Mouse (Mus musculus) intestine, postnatal 0 days (tissue): ENCODE measurements at regions not wholly inside any gene's neighbourhood (a gene's known extent, or its start where the extent isn't known, plus 50 kb on each side); places are given as distances from the start of the nearest gene placed in this dataset.

ENCODE experiments used
- ATAC-seq: fragments of 200-750 bp; cut with Nextera tagmentation; 2 replicates; pipeline ENCODE4 v1.8.0; 2017; ENCODE audit warnings: mild to moderate bottlenecking, moderate TSS enrichment, moderate library complexity
- H3K27ac ChIP-seq: fragments of 300-500 bp; sonication (generic); 2 replicates; pipeline ENCODE4 v1.5.1; 2014; ENCODE audit warnings: mild to moderate bottlenecking, low read depth, low read length, moderate library complexity
- H3K27me3 ChIP-seq: fragments of 300-500 bp; sonication (generic); replicated peaks from 2 replicates; pipeline ENCODE4 v1.6.1; 2014; ENCODE audit warnings: low read length, mixed read lengths; ENCODE audit not compliant: control insufficient read depth, insufficient read depth
- H3K36me3 ChIP-seq: fragments of 300-500 bp; sonication (generic); 2 replicates; pipeline ENCODE4 v1.6.1; 2014; ENCODE audit warnings: mild to moderate bottlenecking, moderate library complexity; ENCODE audit not compliant: control insufficient read depth, insufficient read depth
- H3K4me1 ChIP-seq: fragments of 300-500 bp; sonication (generic); replicated peaks from 2 replicates; pipeline ENCODE4 v1.6.1; 2014; ENCODE audit warnings: antibody characterized with exemption, low read length, mixed read lengths; ENCODE audit not compliant: control insufficient read depth, insufficient read depth
- H3K4me2 ChIP-seq: fragments of 300-500 bp; sonication (generic); replicated peaks from 2 replicates; pipeline ENCODE4 v1.6.1; 2014; ENCODE audit warnings: low read depth, mild to moderate bottlenecking, moderate library complexity
- H3K4me3 ChIP-seq: fragments of 300-500 bp; sonication (generic); 2 replicates; pipeline ENCODE4 v1.5.1; 2014; ENCODE audit warnings: low read depth, low read length
- H3K9ac ChIP-seq: fragments of 300-500 bp; sonication (generic); 2 replicates; pipeline ENCODE4 v1.6.1; 2014; ENCODE audit warnings: mild to moderate bottlenecking, low read depth, low read length
- H3K9me3 ChIP-seq: fragments of 300-500 bp; sonication (generic); 2 replicates; pipeline ENCODE4 v1.6.1; 2016; ENCODE audit warnings: mixed run types; ENCODE audit not compliant: control insufficient read depth
- CTCF ChIP-seq: sonication (generic); IDR thresholded peaks from 2 replicates; pipeline ENCODE4 v1.5.1; 2016; ENCODE audit warnings: low read depth, mild to moderate bottlenecking, control low read depth, antibody characterized with exemption, moderate library complexity
- WGBS: fragments of 180-500 bp; shearing (Covaris S2); extraction: QIAGEN DNeasy Blood & Tissue Kit; methylation state at CpG from one replicate; pipeline ENCODE4 v1.1.7; 2014; 5-methylcytosine and 5-hydroxymethylcytosine counted together

DNA sequence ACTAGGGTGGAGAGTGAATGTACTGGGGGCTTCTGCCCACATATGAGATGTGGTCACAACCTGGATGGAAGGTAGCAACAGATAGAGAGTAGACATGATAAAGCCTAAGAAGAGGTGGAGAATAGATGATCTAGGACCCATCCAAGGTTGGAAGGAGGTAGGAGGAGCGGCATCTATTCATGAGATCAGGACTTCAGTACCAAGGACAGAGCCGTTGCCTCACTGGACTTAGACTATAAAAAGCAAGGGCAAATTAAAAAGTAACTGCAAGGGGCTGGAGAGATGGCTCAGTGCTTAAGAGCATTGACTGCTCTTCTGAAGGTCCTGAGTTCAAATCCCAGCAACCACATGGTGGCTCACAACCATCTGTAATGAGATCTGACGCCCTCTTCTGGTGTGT lies 316.7 kb upstream of the Chd6 start:
- H3K27me3 ChIP-seq: no peaks in the 10 kb centered on the region
- H3K27ac ChIP-seq: no peak overlapping the region
- TF ChIP-seq CTCF: no peak
- H3K4me1 ChIP-seq: no peaks in the 10 kb centered on the region
- WGBS: 34% methylated on average over 3 of the region's 3 CpGs
- ATAC-seq: no peak
- H3K4me3 ChIP-seq: no peak overlapping the region
- H3K9ac ChIP-seq: no peak overlapping the region
- no peaks in the 10 kb centered on the region for H3K9me3 ChIP-seq
- no peaks in the 10 kb centered on the region for H3K36me3 ChIP-seq
- no peak overlapping the region for H3K4me2 ChIP-seq

DNA sequence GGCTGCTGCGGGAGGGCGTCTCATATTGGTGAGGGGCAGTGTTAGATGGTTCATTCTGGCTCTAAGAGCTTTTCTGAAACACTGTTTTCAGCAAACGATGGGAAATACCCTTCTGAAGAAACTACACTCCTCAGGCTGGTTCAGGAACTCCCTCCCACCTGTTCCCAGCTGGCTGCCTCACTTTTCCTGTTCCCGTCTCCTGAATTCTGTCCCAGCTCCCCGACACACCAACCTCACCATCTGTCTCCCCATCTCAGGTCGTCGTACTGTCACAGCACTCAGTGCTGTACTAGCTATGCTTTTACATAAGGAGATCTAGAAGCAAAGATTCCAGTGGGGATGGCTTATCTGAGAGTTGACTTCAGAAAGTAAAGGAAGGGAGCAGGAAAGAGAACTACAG lies 309.2 kb upstream of the Chd6 start:
- no peak overlapping the region for H3K27ac ChIP-seq
- no peak overlapping the region for H3K4me3 ChIP-seq
- no peak for TF ChIP-seq CTCF
- H3K4me2 ChIP-seq: no peak overlapping the region
- H3K9me3 ChIP-seq: no peaks in the 10 kb centered on the region
- H3K27me3 ChIP-seq: no peaks in the 10 kb centered on the region
- no peak for ATAC-seq
- no peaks in the 10 kb centered on the region for H3K4me1 ChIP-seq
- no peak overlapping the region for H3K9ac ChIP-seq
- 80% methylated on average over 7 of the region's 7 CpGs for WGBS
- H3K36me3 ChIP-seq: no peaks in the 10 kb centered on the region

DNA sequence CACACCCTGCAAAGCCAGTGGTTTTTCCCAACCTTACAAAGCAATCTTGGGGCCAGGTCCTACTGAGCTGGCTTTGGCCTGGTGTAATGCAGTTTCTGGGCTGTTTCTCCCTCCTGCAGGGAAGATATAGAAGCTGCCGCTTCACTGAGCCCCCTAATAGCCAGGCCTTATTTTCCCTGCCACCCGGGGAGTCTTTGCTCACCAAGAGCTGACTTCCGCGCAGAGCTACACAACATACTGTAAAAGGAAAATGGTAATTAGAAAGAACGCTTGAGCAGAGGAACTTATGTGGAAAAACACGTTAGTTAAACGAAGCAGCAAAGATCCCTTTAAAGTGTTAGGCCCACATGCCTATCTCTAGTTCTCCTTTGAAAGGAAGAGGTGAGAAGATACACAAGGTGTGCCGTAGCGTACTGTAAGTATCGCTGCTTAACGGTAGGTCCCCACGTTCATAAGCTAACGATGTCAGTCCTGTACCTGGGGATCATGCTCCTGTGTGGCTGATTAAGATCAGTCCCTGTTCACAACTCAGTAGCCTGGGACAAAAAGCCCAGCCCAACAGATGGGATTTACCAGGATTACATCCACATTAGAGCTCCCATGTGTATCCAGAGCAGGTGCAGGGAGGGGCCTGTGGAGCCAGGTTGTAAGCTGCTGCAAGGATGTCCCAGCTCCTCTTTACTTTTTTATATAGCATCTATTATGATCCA lies 307.5 kb upstream of the Chd6 start:
- no peak for TF ChIP-seq CTCF
- Histone ChIP-seq H3K27me3 (no peaks in the 10 kb centered on the region), H3K4me1 (no peaks in the 10 kb centered on the region), H3K27ac (no peak overlapping the region), H3K4me2 (no peak overlapping the region), H3K36me3 (no peaks in the 10 kb centered on the region), H3K9me3 (no peaks in the 10 kb centered on the region), H3K4me3 (no peak overlapping the region), H3K9ac (no peak overlapping the region)
- WGBS: 79% methylated on average over 13 of the region's 13 CpGs
- no peak for ATAC-seq

DNA sequence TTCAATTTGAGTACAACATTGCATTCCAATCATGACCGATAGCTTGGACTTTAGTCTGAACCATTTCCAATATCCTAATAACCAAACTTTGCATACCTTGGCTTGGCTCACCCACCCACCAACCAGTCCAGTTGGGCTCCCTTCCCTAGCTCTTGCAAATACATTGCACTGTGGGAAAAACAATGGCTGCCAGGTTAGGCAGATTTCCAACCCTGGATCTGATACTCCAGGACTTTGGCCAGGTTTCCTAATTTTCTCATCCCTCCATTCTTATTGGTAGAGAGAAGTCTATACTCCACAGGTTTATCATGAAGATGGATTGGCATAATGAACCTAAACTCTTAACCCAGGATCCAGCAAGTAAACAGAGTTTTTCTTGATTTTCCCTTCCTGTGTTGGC lies 299.4 kb upstream of the Chd6 start:
- H3K36me3 ChIP-seq: no peaks in the 10 kb centered on the region
- 91% methylated on average over 1 of the region's 1 CpGs for WGBS
- no peak for ATAC-seq
- H3K4me2 ChIP-seq: no peak overlapping the region
- H3K9me3 ChIP-seq: no peaks in the 10 kb centered on the region
- H3K9ac ChIP-seq: no peak overlapping the region
- H3K27ac ChIP-seq: no peak overlapping the region
- no peaks in the 10 kb centered on the region for H3K4me1 ChIP-seq
- H3K4me3 ChIP-seq: no peak overlapping the region
- TF ChIP-seq CTCF: no peak
- no peaks in the 10 kb centered on the region for H3K27me3 ChIP-seq

DNA sequence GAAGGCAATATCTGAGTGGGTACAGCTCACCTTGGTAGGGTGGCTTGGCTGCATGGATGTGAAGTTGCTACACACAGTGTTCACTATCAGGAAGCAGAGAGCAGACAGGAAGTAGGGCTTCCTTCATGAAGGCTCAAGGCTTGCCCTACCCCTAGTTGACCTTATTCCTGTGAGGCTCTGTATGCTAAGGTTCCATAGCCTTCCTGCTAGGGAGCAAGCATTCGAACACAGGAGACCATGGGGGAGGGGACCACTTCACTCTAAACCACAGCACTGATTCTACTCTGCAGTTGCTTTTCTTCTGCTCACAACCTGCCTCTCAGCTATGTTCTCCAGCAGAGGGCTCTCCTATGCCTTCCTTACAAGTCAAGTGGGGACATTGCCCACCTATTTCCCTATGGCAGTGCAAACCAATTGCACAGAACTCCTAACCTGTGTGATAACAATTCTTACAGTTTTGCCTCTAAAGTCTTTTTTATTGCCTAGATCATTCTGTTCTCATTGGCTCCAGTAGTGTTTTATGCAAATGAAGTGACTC lies 297.0 kb upstream of the Chd6 start:
- no peak for ATAC-seq
- no peak overlapping the region for H3K4me3 ChIP-seq
- H3K36me3 ChIP-seq: no peaks in the 10 kb centered on the region
- WGBS: 28% methylated on average over 1 of the region's 1 CpGs
- no peak overlapping the region for H3K27ac ChIP-seq
- H3K4me2 ChIP-seq: no peak overlapping the region
- no peaks in the 10 kb centered on the region for H3K9me3 ChIP-seq
- H3K27me3 ChIP-seq: no peaks in the 10 kb centered on the region
- H3K9ac ChIP-seq: no peak overlapping the region
- peak; percentile 41; the same call in 1 of the 2 replicates for TF ChIP-seq CTCF
- H3K4me1 ChIP-seq: no peaks in the 10 kb centered on the region

DNA sequence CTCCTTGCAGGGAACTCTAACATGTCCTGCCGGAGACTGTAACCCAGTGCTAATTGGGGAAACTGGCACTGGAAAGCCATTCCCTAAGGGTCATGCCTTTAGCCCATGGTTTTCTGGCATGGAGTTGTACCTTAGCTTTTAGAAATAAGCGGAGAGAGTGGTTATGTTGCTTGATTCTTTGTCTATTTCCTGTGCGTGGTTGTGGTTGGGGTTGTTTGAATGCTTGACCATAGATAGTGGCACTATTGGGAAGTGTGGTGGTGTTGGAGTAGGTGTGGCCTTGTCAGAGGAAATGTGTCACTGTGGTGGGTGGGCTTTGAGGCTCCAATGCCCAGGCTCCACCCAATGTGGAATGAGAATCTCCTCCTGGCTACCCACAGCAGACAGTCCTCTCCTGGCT lies 289.2 kb upstream of the Chd6 start:
- Histone ChIP-seq H3K4me3 (no peak overlapping the region), H3K4me2 (no peak overlapping the region), H3K9ac (no peak overlapping the region), H3K9me3 (no peaks in the 10 kb centered on the region), H3K27me3 (no peaks in the 10 kb centered on the region), H3K27ac (no peak overlapping the region), H3K4me1 (no peaks in the 10 kb centered on the region), H3K36me3 (no peaks in the 10 kb centered on the region)
- 90% methylated on average over 3 of the region's 3 CpGs for WGBS
- no peak for ATAC-seq
- no peak for TF ChIP-seq CTCF
